Mouse (Mus musculus) MEL (cell line): ENCODE measurements around the gene Gm9048. TPM values are rescaled to one million over a fixed set of nuclear protein-coding genes. Genes with fewer than 3 reads are reported as not detected.
"Not testable (repeated sequence)": the region's sequence is repeated elsewhere in the genome, so short reads cannot be mapped to it uniquely, and the experiment has no call there.

ENCODE experiments used
- DNase-seq: peaks from one replicate; pipeline ENCODE4 v3.0.0; 2011; ENCODE audit warnings: low read depth, low spot score
- H3K27ac ChIP-seq: 2 replicates; pipeline ENCODE4 v1.5.1; 2012; ENCODE audit warnings: low read depth, mild to moderate bottlenecking, control low read depth, low read length, moderate library complexity; ENCODE audit not compliant: control insufficient read depth
- H3K27me3 ChIP-seq, 2 experiments: fragments of 150-350 bp in 1 of 2; sonication (generic) in 1 of 2; 2 replicates each; pipeline ENCODE4 v1.6.1; 2012; ENCODE audit warnings: low read length in 2 of 2, mild to moderate bottlenecking in 2 of 2, improper control_type of control experiment in 1 of 2, moderate library complexity in 1 of 2; ENCODE audit not compliant: insufficient read depth in 2 of 2, control insufficient read depth in 1 of 2
- H3K36me3 ChIP-seq, 2 experiments: 2 replicates each; pipeline ENCODE4 v1.6.1; 2012 to 2014; ENCODE audit warnings: low read length in 2 of 2, improper control_type of control experiment in 1 of 2, inconsistent platforms in 1 of 2, mild to moderate bottlenecking in 1 of 2; ENCODE audit not compliant: insufficient read depth in 2 of 2, control insufficient read depth in 1 of 2
- H3K4me1 ChIP-seq, 2 experiments: fragments of 150-350 bp in 1 of 2; sonication (generic) in 1 of 2; 2 replicates each; pipeline ENCODE4 v1.6.1; 2012; ENCODE audit warnings: low read length in 2 of 2, improper control_type of control experiment in 1 of 2, mild to moderate bottlenecking in 1 of 2; ENCODE audit not compliant: insufficient read depth in 2 of 2, control insufficient read depth in 1 of 2
- H3K4me3 ChIP-seq, 2 experiments: fragments of 150-350 bp in 1 of 2; sonication (generic) in 1 of 2; 2 replicates each; pipeline ENCODE4 v1.5.1; 2012; ENCODE audit warnings: low read depth in 2 of 2, low read length in 2 of 2, mild to moderate bottlenecking in 2 of 2, moderate library complexity in 2 of 2, control low read depth in 1 of 2, improper control_type of control experiment in 1 of 2; ENCODE audit not compliant: control insufficient read depth in 1 of 2, insufficient read depth in 1 of 2
- H3K79me2 ChIP-seq: 2 replicates; pipeline ENCODE4 v1.6.1; 2012; ENCODE audit warnings: mild to moderate bottlenecking, low read length, moderate library complexity; ENCODE audit not compliant: control insufficient read depth, poor library complexity, insufficient read depth
- H3K9ac ChIP-seq: 2 replicates; pipeline ENCODE4 v1.6.1; 2012; ENCODE audit warnings: low read depth, mild to moderate bottlenecking, control low read depth, low read length, moderate library complexity; ENCODE audit not compliant: control insufficient read depth, poor library complexity, severe bottlenecking
- H3K9me3 ChIP-seq: fragments of 150-350 bp; sonication (generic); replicated peaks from 2 replicates; pipeline ENCODE4 v1.6.1; 2012; ENCODE audit warnings: mild to moderate bottlenecking, low read length, improper control_type of control experiment, moderate library complexity; ENCODE audit not compliant: insufficient read depth
- E2F4 ChIP-seq: IDR thresholded peaks from 2 replicates; pipeline ENCODE4 v1.6.1; 2011; ENCODE audit warnings: low read depth, low read length, improper control_type of control experiment, borderline replicate concordance
- KAT2A ChIP-seq: conservative IDR thresholded peaks from 2 replicates; pipeline ENCODE4 v1.6.1; 2012; ENCODE audit warnings: low read depth, low read length, improper control_type of control experiment, inconsistent platforms
- MAX ChIP-seq: IDR thresholded peaks from 2 replicates; pipeline ENCODE4 v1.6.1; 2011; ENCODE audit warnings: low read length, improper control_type of control experiment
- MEF2A ChIP-seq: IDR thresholded peaks from 2 replicates; pipeline ENCODE4 v1.6.1; 2014; ENCODE audit warnings: low read depth, mild to moderate bottlenecking, inconsistent platforms, low read length, improper control_type of control experiment; ENCODE audit not compliant: poor library complexity, insufficient replicate concordance, severe bottlenecking; ENCODE audit errors: extremely low read depth
- MXI1 ChIP-seq: IDR thresholded peaks from 2 replicates; pipeline ENCODE4 v1.6.1; 2011; ENCODE audit warnings: mild to moderate bottlenecking, low read depth, low read length, improper control_type of control experiment
- NELFE ChIP-seq: IDR thresholded peaks from 2 replicates; pipeline ENCODE4 v1.6.1; 2011; ENCODE audit warnings: low read depth, low read length, improper control_type of control experiment
- TBP ChIP-seq: IDR thresholded peaks from 2 replicates; pipeline ENCODE4 v1.8.0; 2011; ENCODE audit warnings: low read depth, low read length, improper control_type of control experiment
- USF2 ChIP-seq, 2 experiments: IDR thresholded peaks; 2 replicates each; pipeline ENCODE4 v1.6.1; 2011 to 2012; ENCODE audit warnings: improper control_type of control experiment in 2 of 2, low read length in 2 of 2, borderline replicate concordance in 1 of 2, inconsistent platforms in 1 of 2, low read depth in 1 of 2, mild to moderate bottlenecking in 1 of 2; ENCODE audit not compliant: insufficient read depth in 1 of 2
- polyA plus RNA-seq, 2 experiments: library from polyadenylated mRNA; stranded (reverse) in 1 of 2; unstranded in 1 of 2; fragments of >175 nt in 1 of 2; fragments of >200 nt in 1 of 2; gene quantifications; 2 replicates each; pipeline versions ENCODE4 v1.2.1 to v1.2.4; 2012; ENCODE audit warnings: low replicate concordance in 2 of 2, low read depth in 1 of 2; ENCODE audit not compliant: insufficient read length in 2 of 2, insufficient read depth in 1 of 2, missing spikeins in 1 of 2
- total RNA-seq: library from RNA; depleted of rRNA; stranded (reverse); fragments of 300-350 nt; gene quantifications from 2 replicates; pipeline ENCODE4 v1.2.3, GENCODE M21; 2012

Gene Gm9048
- total and polyA plus RNA-seq, 3 experiments: not detected

DNA sequence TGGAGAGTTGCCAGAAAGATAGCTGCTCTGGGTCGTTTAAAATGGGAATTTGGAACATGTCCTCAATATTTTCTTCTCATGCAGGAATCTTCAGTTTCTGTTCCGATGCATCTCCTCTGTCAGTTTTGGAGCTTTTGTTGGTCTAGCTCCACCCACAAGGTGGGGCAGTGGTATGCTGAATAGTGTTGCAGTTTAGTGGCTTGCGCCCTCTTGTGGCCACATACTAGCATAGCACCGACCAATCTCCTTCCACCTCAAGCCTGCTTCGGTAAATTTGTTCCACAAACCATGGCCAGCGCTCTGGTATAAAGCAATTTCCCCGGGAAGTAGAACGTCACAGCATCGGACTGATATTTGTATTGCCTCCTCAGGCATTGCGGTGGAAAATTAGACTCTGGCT, 22.0 kb upstream of the Gm9048 start (continued):
- TF ChIP-seq NELFE (peak; percentile 23; the same call in 1 of the 2 replicates), TBP (peak; percentile 68; the same call in 1 of the 2 replicates), MXI1 (0 out of 2 replicates have a peak, but pooled peaks have one; percentile 20), USF2 (IDR thresholded peaks at IDR 0.05; ENCODE audit: borderline replicate concordance in 1 of 2, insufficient read depth in 1 of 2, low read depth in 1 of 2, low read length in 2 of 2) (no peak), E2F4 (no peak), MEF2A (no peak)

DNA sequence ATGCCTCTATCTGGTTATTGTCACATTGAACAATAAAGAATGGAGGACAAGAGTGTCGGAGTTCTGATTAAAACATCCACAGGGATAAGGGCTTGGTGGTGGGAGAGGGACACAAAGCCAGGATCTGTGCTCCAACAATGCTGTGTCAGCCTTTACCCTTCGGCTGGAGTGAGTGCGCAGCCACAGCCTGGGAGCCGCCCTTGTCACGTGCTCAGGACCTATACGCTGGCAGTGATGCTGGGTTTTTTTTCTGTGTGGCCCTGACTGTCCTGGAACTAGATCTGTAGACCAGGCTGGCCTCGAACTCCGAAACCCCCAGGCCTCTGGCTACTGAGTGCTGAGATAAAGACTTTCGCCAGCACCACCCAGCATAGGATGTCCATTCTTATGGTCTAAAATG, 21.0 kb upstream of the Gm9048 start:
- Histone ChIP-seq H3K27me3 (no peaks in the 10 kb centered on the region), H3K9ac (no peak overlapping the region), H3K4me3 (no peak overlapping the region), H3K36me3 (no peaks in the 10 kb centered on the region), H3K79me2 (no peaks in the 10 kb centered on the region), H3K4me1 (no peaks in the 10 kb centered on the region), H3K9me3 (no peaks in the 10 kb centered on the region), H3K27ac (no peak overlapping the region)
- TF ChIP-seq KAT2A (no peak), NELFE (no peak), MAX (no peak), MEF2A (no peak)
- DNase-seq: no peak

DNA sequence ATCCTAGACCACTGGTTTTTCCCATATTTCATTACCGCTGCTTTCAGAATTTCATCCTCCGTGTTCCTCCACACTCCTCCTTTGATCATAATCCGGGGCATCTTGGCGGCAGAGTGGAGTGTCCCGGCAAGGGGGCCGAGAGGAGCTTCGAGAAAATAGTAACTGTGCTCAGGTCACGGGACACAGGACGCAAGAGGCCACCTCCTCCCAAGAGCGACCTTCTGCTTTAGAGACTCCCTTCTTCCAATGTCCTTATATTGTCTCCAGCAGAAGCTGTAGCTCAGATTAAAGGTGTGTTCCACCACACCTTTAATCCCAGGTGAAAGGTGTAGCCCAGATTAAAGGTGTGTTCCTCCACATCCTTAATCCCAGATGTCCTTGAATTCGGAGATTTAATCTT, 5.5 kb upstream of the Gm9048 start, which contains the start of gene Gm9049:
TSS of gene Gm9049 (minus strand) at position 101 of the 400 bp plus-strand sequence.
- not testable (repeated sequence) for H3K27ac ChIP-seq, H3K9ac ChIP-seq, H3K9me3 ChIP-seq, DNase-seq, H3K27me3 ChIP-seq, H3K4me1 ChIP-seq, H3K4me3 ChIP-seq, H3K36me3 ChIP-seq, H3K79me2 ChIP-seq

DNA sequence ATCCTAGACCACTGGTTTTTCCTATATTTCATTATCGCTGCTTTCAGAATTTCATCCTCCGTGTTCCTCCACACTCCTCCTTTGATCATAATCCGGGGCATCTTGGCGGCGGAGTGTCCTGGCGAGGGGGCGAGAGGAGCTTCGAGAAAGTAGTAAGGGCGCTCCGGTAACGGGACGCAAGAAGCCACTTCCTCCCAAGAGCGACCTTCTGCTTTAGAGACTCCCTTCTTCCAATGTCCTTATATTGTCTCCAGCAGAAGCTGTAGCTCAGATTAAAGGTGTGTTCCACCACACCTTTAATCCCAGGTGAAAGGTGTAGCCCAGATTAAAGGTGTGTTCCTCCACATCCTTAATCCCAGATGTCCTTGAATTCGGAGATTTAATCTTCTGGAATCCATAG, 5.3 kb downstream of the Gm9048 start, which contains the start of gene Gm9046:
TSS of gene Gm9046 (minus strand) at position 101 of the 400 bp plus-strand sequence.
- H3K9ac ChIP-seq, H3K9me3 ChIP-seq: not testable (repeated sequence)

DNA sequence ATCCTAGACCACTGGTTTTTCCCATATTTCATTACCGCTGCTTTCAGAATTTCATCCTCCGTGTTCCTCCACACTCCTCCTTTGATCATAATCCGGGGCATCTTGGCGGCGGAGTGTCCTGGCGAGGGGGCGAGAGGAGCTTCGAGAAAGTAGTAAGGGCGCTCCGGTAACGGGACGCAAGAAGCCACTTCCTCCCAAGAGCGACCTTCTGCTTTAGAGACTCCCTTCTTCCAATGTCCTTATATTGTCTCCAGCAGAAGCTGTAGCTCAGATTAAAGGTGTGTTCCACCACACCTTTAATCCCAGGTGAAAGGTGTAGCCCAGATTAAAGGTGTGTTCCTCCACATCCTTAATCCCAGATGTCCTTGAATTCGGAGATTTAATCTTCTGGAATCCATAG, 10.7 kb downstream of the Gm9048 start, which contains the start of gene Gm9045:
TSS of gene Gm9045 (minus strand) at position 101 of the 400 bp plus-strand sequence.
- not testable (repeated sequence) for H3K4me1 ChIP-seq, H3K79me2 ChIP-seq, DNase-seq, H3K27me3 ChIP-seq, H3K27ac ChIP-seq, H3K4me3 ChIP-seq, H3K9ac ChIP-seq, H3K36me3 ChIP-seq, H3K9me3 ChIP-seq

More for the DNA sequence above, 5.3 kb downstream of the Gm9048 start, which contains the start of gene Gm9046:
- H3K4me1 ChIP-seq, H3K4me3 ChIP-seq, H3K27me3 ChIP-seq, H3K79me2 ChIP-seq, H3K27ac ChIP-seq, H3K36me3 ChIP-seq, DNase-seq: not testable (repeated sequence)

DNA sequence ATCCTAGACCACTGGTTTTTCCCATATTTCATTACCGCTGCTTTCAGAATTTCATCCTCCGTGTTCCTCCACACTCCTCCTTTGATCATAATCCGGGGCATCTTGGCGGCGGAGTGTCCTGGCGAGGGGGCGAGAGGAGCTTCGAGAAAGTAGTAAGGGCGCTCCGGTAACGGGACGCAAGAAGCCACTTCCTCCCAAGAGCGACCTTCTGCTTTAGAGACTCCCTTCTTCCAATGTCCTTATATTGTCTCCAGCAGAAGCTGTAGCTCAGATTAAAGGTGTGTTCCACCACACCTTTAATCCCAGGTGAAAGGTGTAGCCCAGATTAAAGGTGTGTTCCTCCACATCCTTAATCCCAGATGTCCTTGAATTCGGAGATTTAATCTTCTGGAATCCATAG, 16.2 kb downstream of the Gm9048 start, which contains the start of gene Gm9044:
TSS of gene Gm9044 (minus strand) at position 101 of the 400 bp plus-strand sequence.
- H3K79me2 ChIP-seq, H3K9ac ChIP-seq, H3K27ac ChIP-seq, H3K4me3 ChIP-seq, H3K36me3 ChIP-seq, H3K4me1 ChIP-seq, H3K27me3 ChIP-seq, DNase-seq, H3K9me3 ChIP-seq: not testable (repeated sequence)
